Mouse (Mus musculus): Measurements from ENCODE around the gene Maml3.

GRCm38 (mm10) chr3:51751440-51751839 is 353.4 kb downstream of the Maml3 start:
- no peak for TF ChIP-seq CTCF (IDR thresholded peaks at IDR 0.05; ENCODE audit: insufficient read depth, low read depth, low read length)
- no peak for TF ChIP-seq POLR2A (IDR thresholded peaks at IDR 0.05; ENCODE audit: insufficient read depth, low read depth, low read length)

Data from olfactory bulb, adult 2 months (tissue).